Mouse (Mus musculus) neural tube, embryonic 10.5 days (tissue): ENCODE results near the gene Glrx5.

Experiments
- DNase-seq: peaks from one replicate; pipeline ENCODE4 v3.0.0-alpha.2; 2017; ENCODE audit warnings: low spot score; ENCODE audit errors: extremely low spot score

The Glrx5 gene

GRCm38 (mm10) chr12:105073708-105074107, 41.2 kb downstream of the Glrx5 start:
- DNase-seq, result peak; percentile 27

GRCm38 (mm10) chr12:105075496-105075895, 43.0 kb downstream of the Glrx5 start:
- no peak for DNase-seq

GRCm38 (mm10) chr12:105076511-105076910, 44.0 kb downstream of the Glrx5 start:
- no peak for DNase-seq

- DNase-seq, result no peak
These were observed 44.7 kb downstream of the Glrx5 start for GRCm38 (mm10) chr12:105077232-105077631.

- DNase-seq, result no peak
These were observed 51.7 kb downstream of the Glrx5 start for GRCm38 (mm10) chr12:105084171-105084570.

- no peak for DNase-seq
These were observed 52.3 kb downstream of the Glrx5 start for GRCm38 (mm10) chr12:105084816-105085215.

- no peak for DNase-seq
These were observed 52.8 kb downstream of the Glrx5 start for GRCm38 (mm10) chr12:105085296-105085695.

- no peak for DNase-seq
These were observed 54.3 kb downstream of the Glrx5 start for GRCm38 (mm10) chr12:105086781-105087180.

- no peak for DNase-seq
These were observed 54.9 kb downstream of the Glrx5 start for GRCm38 (mm10) chr12:105087353-105087752.

GRCm38 (mm10) chr12:105089231-105089630, 56.7 kb downstream of the Glrx5 start:
- no peak for DNase-seq

- no peak for DNase-seq
These were observed 59.1 kb downstream of the Glrx5 start for GRCm38 (mm10) chr12:105091604-105092003.
